Mouse (Mus musculus) R1 (cell line): ENCODE data around the gene Eri2.

Experiments
- DNase-seq: peaks from one replicate; pipeline ENCODE4 v3.0.0-alpha.2; 2018; ENCODE audit warnings: low read depth, low spot score

Eri2 gene

DNA sequence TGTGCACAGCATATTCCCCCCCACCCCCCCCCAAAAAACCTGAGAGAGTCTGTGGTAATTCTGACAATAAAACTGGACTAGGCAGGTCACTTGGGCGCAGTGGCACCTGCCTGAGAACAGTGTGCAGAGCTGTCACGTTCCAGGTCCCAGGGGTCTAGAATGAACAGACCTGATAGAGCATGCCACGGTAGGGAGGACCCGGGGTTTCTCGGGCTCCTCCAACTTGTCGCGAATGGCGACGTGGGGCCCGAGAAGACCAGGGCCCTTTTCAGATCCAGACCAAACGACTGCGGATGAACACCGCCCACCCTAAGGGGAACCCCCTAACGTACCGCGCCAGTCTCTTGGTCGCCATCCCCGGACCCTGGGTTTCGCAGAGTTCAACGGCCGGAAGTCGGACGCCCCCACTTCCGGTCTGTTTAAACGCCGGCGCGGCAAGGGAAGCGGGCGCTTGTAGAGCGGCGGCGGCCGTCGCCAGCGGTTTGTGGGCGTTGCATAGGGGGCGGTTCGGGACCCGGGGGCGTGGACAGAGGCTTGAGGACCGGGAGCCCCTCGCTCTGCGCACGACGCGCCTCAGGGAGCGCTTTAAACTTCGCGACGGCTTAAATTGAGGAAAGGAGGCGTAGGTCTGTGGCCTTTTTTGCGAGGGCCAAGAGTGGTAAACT lies at the start of gene Eri2, which contains the start of gene Rexo5:
Gene Eri2 (minus strand): TSS at position 473 of the 665 bp plus-strand sequence.
Gene Rexo5 (plus strand): TSS at position 421 of the 665 bp plus-strand sequence.
- DNase-seq: peak; percentile 93

GRCm38 (mm10) chr7:119841820-119842449 lies 48.1 kb upstream of the Eri2 start:
- DNase-seq: no peak

- no peak for DNase-seq
Observed at GRCm38 (mm10) chr7:119835996-119836777, 42.3 kb upstream of the Eri2 start.

DNA sequence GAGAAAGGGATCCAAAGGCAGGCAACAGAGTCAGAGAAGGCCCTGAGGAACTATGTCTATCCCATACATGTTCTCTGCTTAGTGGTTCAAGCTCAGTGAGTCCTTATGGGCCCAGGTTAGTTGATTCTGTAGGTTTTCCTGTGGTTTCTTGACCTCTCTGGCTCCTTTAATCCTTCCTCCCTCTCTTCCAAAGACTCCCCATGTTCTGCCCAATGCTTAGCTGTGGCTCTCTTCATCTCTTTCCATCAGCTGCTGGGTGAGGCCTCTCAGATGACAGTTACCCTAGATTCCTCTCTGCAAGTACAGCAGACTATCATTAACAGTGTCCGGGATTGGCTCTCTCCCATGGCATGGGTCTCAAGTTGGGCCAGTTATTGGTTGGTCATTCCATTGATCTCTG lies 41.5 kb upstream of the Eri2 start:
- no peak for DNase-seq

DNA sequence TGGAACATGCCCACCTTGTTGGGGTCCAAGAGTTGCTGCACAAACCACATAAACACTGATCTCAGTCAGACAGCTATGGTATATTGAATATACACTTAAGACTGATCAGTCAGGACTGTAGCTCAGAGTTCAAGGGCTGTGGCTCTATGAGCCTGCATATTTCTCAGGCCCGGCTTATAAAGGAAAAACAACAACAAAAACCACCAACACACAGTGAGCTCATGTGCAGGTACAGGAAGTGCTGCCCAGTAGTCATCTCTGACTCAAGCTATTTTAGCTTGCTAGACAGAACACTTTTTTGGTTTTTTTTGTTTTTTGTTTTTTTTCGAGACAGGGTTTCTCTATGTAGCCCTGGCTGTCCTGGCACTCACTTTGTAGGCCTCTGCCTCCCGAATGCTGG lies 14.9 kb upstream of the Eri2 start:
- no peak for DNase-seq

DNA sequence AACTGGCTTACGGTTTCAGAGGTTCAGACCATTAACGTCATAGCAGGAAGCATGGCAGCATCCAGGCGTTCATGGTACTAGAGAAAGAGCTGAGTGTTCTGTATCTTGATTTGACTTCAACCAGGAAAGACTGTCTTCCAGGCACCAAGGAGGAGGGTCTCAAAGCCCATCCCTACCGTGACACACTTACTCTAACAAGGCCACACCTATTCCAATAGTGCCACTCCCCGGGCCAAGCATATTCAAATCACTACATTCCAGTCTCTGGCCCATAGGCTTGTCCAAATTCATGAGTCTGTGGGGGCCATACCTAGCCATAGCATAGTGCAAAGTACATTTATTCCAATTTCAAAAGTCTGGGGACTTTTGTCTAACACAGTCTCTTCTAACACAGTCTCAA lies 13.5 kb upstream of the Eri2 start:
- peak; percentile 71 for DNase-seq

- DNase-seq: no peak
Observed at GRCm38 (mm10) chr7:119800991-119801390, 7.1 kb upstream of the Eri2 start.

DNA sequence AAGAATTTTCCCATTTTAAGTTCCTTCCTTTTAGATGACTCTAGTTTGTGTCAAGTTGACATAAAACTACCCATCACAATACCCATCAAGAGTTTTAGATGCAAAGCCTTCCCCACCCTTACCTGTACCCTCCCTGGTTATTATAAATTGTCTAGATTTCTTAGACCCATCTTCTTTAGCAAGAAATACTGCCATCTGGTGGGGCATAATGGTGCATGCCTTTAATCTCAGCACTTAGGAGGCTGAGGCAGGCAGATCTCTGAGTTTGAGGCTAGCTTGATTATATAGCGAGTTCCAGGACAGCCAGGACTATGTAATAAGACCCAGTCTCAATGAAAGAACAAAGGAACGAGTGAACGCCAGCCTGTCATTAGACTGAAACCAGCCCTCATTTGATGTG lies 6.6 kb upstream of the Eri2 start:
- peak; percentile 47 for DNase-seq

DNA sequence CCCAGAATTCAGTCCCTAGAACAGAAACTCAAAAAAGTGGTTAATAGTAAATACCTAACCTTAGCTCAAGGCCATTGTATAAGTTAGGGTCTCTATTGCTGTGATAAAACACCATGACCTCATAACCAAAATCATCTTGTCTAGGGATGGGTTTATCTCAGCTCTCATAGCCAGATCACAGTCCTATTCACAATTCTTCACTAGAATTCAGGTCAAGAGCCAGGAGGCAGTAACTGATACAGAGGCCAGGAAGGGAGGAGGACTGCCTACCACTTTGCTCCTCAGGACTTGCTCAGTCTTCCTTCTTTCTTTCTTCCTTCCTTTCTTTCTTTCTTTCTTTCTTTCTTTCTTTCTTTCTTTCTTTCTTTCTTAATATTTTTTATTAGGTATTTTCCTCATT lies 1.5 kb upstream of the Eri2 start:
- no peak for DNase-seq

GRCm38 (mm10) chr7:119794251-119794638 lies 387 bp upstream of the Eri2 start:
- no peak for DNase-seq

DNA sequence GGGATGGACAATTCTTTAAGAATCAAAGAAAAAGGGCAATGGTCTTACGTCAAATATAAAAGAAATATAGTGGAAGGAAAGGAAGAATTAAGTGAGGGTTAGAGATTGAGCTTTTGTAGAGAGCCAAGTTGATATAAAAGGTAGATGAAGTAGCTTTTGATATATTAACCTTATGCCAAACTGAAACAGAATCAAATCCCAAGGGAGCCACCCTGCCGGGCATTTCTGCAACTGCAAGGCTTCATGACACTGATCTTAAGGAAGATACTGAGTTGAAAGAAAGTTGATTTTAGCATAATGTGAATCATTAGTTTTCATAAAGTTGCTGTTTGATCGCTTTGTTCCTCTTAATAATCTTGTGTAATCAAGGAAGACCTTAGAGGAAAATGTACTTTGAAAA lies 4.8 kb downstream of the Eri2 start:
- DNase-seq: no peak

GRCm38 (mm10) chr7:119784908-119785307 lies 8.9 kb downstream of the Eri2 start:
- no peak for DNase-seq

DNA sequence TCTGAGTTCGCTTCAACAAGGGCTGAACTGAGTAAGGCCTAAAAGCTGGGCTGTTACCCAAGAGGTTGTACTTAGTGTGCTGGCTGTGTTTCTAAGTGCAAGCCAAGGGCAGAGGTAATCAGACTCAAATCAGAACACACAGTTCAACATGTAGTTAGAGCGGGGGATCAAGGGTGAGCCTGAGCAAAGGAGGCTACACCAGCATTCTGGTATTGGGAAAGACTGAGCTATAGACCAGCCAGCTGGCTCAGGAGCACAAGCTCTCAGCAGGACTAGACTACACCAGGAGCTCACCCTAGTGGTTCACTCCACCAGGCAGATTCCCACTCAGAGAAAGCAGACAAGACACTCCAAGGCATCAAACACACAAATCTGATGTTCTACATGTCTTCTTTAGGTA lies 10.4 kb downstream of the Eri2 start:
- no peak for DNase-seq

GRCm38 (mm10) chr7:119769895-119770294 lies 24.0 kb downstream of the Eri2 start:
- DNase-seq: no peak

DNA sequence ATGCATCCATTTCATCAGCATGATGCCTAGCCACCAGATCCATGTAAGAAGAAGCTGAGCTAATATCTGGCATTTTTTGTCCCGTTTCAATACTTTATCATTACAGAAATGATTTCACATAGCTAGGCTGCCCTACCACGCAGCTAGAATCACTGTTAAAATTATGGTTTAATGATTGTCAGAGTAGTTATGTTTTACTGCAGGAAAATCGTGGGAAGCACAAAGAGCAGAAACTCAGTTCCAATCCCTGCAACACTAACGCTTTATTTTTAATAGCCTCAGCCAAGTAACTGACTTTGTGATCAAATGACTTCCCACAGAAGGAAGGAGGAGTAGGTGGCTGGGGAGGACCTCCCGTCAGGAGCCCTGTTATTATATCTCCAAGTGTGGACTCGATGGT lies 26.9 kb downstream of the Eri2 start:
- DNase-seq: no peak

DNA sequence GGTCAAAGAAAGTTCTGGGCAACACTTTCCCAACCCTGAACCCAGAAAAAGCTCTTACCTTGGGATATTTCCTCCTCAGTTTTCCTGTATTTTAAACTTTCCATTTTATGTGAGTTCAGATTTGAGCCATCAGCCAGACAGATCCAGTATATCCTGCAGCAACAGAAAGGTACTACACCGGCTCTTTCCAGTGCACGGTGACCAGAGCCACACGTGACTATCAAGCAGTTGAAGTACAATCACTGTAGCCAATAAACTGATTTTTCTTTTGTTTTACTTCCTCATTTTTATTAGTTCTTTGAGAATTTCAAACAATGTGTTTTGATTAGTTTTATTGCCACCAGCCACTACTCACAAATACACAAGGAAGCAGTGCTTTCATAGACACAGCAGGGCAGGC lies 29.5 kb downstream of the Eri2 start:
- DNase-seq: no peak

GRCm38 (mm10) chr7:119762166-119762697 lies 31.6 kb downstream of the Eri2 start:
- DNase-seq: no peak

GRCm38 (mm10) chr7:119760527-119760951 lies 33.3 kb downstream of the Eri2 start, which contains the start of gene Acsm3:
TSS of gene Acsm3 (plus strand) at chr7:119760923.
- no peak for DNase-seq

- no peak for DNase-seq
Observed at GRCm38 (mm10) chr7:119753696-119754095, 40.2 kb downstream of the Eri2 start.

DNA sequence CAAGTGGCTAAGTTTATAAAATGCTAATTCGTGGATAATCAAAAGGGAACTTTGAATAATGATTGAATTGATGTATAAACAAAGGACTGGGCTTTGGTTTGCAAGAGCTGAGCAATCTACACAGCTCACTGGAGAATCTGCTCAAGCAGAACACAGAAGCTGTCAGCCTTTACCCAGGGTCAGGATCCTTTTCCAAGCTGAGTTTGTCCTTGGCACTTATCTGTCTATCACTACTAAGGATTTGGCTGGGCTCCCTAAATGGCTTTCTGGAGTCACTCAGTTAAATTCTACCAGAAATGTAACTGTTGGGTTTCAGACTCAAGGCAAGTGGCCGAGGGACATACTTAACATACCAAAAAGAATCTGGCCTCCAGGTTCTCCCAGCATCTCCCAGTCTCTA lies 43.9 kb downstream of the Eri2 start:
- no peak for DNase-seq

DNA sequence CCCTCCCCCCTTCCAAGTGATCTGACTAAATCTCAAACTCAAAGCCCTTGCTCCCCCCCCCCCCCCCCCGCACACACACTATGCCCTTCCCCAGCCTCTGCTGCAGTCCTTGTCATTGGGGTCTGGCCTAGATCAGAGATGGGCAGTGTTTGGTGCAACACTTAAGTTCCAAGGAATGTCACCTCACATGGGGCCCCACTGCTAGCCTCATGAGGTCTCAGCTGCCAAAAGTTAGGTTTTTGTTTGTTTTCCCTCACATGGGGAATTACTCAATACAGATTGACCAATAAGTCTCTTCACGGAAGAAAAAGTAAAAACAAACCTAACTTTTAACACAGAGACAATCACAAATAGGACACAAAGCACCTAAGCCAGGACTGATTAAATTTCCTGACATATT lies 45.1 kb downstream of the Eri2 start:
- no peak for DNase-seq

DNA sequence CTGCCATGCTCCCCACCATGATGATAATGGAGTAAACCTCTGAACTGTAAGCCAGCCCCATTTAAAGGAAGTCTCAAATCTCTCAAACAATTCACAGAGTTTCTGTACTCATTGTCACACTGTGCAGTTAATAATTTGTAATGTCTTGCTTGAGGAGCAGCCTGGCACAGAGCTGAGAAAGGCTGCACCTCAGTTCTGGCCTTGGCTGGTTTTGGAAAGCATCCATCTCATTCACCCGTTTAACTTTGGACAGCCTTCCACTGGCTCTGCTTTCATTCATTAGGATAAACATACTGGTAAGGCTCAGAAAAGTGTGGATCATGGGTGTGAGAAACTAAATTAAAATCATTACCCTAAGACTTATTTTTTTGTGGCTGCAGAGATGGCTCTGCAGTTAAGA lies 48.0 kb downstream of the Eri2 start:
- no peak for DNase-seq
